Mouse (Mus musculus) kidney, adult 11 months (tissue): ENCODE measurements at regions not wholly inside any gene's neighbourhood (a gene's known extent, or its start where the extent isn't known, plus 50 kb on each side); places are given as distances from the start of the nearest gene placed in this dataset.
A peak's percentile ranks its signal among the peaks of the same experiment; 100 is the strongest.

Source experiments
- DNase-seq: peaks from one replicate; pipeline ENCODE4 v3.0.0; 2022

DNA sequence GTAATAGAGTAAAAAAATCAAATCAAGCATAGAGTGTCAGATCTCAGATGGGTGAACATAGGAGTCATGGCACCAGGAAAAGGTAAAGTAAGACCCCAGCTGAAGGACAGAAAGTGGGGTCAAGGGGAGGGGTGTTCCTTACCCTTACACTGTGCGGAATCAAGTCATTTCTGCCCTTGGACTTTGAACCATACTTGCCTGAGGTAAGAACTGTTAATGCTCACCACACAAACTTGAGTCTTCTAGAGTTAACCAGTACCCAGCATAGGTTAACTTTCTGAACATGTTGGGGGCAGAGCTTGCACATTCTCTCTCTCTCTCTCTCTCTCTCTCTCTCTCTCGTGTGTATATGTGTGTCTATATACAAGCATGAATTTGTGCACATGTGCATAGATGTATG lies 83.7 kb upstream of the Dapk1 start:
- no peak for DNase-seq

DNA sequence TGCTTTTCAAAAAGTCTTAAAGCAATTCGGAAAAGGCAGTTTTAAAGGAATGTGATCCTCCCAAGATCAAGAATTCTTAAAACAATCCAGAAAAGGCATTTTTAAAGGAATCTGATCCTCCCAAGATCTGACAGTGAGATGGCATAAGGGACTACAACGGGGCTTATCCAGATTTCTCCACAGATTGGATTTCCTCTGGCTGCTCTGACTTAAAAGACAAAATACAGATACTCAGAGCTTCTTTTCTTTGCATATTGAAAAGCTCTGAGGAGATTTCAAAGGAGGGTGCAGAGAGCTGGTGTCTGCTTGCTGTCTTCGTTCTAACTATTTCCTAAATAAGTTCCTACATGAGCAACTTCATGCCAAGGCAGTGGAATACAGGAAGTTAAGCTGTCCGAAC lies 82.0 kb upstream of the Dapk1 start:
- DNase-seq = no peak

DNA sequence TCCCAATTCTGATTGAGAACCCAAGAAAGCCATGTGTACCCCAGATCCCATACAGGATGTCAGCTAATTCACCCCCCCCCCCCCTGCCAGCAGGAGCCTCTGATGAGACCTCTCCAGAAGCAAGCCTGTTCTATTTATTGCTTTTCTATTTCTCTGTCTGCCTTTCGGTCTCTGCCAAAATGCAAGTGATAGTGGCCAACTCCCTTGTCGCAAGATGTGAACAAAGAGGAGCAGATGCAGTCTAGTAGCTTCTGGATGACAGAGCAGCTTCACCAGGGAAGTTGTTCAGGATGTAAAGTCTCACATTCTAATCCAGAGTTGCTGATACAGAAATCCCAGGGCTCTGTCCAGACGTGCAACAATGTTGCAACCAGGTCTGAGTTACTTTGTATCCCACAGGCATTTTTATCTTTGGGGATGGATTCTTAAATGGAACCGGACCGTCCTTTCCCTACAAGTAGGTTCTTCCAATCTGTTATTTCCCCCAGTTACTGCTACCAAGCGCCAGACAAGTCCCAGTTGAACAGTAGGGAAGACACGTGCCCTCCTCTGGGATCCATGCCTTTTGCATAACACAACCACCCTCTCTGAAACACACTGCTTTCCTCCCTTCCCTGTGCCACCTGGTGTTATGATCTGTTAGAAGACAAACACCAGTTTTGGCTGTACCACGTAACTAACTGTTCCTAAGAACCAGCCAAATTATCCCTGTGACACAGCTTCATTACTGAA lies 78.9 kb upstream of the Dapk1 start:
- DNase-seq = no peak

DNA sequence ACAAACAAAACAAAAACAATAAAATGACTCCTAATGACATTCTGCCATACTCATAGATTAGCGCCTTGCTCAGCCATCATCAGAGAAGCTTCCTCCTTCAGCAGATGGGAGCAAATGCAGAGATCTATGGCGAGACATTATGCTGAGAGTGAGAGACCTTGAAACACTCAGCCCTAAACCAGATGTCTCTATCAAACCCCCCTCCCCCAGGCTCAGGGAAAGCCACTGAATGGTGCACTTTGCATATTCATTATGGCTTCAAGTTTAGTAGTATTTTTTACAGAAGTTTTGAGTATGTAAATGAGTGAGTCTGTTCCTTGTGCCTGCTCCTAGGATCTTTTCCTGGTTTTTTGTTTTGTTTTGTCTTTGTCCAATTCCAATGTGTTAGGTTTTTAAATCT lies 73.9 kb upstream of the Dapk1 start:
- DNase-seq = no peak

DNA sequence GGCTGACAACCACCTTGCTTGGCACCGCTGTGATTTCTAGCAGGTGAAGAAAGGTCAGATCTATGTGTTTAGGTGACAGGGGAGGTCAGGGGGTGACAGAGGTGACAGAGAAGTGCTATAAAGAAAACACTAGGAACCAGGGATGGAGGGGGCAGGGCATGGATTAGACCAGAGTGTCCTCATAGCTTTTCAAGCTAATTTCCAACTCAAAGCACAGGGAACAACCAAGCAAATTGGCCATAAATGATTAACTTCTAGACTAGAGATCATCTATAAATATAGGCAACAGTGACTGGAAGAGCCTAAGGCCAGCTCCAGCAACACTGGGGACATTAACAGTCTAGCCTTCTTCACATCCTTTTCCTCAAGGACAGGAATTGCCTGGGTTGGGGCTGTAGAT lies 72.9 kb upstream of the Dapk1 start:
- DNase-seq = peak; percentile 69

DNA sequence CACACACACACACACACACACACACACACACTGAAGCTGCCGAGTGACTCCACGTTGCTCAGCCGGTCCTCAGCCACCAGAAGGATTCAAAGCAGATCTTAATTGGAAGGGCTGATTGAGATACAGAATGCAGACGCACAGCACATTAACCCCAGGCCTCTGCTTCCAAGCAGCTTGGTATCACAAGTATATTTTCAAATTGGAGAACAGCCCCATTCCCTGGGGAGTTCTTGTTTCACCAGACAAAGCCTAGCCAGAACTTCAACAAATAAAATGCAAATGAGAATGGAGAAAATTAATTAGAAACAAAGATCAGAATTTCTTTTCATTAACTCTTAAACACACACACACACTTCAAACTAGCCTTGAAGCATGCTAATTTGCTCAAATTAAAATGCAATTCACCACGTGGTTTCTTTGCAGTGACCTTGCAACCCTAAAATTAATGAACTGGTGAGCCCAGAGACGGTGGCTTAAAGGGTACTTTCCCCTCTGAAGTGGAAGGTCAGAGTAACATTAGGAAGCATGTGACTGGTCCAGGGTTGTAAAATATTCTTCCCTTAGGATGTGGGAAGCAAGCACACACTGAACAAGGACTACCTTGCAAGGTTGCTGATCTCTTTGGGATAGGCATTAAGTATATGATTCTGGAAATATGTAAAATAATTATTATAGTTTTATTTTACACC lies 72.2 kb upstream of the Dapk1 start:
- DNase-seq = peak; percentile 79

DNA sequence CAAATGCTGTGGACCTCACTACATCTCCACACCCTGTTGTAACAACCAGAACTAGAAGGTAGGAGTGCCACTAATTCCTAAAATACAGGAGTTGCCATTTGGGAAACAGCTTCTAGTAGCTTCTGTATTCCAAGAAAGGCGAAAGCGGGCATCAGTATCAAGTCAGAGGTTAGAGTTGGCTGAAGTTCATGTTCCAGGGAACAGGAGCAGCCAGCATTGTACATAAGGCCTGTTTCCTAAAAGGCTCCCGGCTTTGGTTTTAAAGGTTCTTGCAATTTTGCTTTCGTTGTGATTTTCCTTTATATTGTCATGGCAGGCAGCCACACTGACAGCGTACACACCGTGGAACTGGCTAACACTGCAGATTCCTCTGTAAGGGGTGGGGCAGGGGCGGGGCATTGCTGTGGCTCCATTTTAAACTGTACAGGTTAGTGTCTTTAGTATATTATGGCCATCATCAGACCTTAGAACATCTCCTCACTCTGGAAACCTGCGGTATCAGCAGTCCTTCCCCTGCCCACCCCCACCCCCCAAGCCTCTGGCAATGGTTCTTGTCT lies 67.8 kb upstream of the Dapk1 start:
- no peak for DNase-seq

DNA sequence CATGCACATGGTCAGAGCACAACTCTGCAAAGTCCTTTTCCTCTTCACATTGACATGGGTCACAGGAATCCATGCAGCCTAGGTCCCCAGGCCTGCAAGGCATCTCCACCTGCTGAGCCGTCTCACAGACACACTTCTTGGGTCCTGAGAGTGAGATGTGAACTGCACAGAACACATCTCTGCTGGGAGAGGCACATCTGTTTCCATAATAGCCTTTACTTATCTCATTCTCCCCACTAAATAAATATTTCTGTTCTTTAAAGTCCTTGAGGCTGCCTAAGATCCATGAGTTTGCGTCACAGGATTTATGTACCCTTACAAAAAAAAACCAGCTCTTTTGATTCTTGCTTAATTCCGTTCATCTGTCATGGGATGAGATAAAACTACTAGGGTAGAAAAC lies 67.2 kb upstream of the Dapk1 start:
- no peak for DNase-seq

DNA sequence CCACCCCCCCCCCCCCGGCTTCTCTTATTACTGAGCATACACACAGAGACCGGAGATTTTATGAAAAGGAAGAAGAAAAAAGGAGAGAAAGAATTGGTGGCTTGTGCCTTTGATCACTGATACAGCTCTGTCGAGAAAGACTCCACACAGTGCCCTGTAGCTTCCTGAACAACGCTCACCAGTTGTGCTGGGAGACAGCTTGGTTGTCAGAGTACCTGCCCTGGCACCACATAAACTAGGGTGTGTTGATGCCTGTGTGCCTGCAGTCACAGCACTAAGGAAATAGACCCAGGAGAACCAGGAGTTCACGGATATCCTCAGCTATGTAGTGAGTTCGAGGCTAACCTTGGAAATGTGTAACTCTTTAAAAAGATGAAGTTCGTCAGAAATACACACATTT lies 66.7 kb upstream of the Dapk1 start:
- no peak for DNase-seq

DNA sequence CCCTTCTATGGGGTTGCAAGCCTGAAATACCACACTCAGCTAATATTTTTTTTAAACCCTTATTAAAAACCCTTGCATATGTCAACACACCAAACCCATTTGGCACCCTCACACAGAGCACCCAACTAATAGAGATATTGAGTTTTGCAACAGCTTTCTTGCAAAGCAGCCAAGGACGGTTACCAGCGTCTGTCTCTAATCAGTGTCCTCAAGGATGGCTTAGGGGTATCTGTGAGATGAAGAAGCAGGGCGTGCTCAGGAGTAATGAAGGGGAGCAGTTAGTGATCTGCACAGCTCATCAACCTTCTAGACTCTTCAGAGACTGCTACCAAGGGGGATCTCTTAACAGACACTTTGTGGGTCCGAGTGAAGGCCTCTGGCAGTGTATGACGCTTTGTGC lies 65.0 kb upstream of the Dapk1 start:
- no peak for DNase-seq

DNA sequence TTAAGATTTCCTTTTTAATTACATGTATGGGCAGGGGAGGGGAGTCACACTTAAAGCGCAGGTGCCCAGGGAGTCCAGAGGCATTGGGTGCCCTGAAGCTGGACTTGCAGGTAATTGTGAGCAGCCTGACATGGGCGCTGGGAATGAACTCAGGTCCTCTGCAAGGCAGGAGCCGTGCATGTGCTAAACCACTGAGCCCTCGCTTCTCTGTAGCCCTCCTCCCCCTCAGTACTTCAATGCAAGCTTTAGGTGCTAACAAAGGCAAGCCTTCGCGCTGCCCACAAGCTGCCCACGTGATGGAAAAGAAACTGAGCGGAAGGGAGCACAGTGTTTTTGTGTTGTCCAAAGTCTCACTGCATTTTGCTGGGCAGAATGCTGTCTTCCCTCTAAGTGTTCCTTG lies 63.6 kb upstream of the Dapk1 start:
- DNase-seq = no peak

DNA sequence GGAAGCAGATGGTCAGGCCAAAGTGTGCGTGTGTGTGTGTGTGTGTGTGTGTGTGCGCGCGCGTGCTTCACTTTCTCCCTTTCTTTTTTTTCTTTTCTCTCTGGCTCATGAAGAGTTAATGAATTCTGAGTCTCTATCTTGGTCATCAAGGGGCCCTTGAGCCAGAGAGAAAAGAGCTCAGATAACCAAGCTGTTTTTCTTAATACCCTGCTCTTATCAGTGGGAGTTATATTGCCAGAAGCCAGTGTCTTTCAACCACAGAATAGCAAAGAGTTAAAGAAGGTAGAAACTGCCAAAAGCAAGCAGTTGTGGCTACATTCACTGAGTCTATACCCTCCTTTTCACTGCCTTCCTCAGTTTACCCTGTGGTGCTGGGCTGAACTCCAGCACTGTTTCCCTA lies 60.6 kb upstream of the Dapk1 start:
- no peak for DNase-seq

DNA sequence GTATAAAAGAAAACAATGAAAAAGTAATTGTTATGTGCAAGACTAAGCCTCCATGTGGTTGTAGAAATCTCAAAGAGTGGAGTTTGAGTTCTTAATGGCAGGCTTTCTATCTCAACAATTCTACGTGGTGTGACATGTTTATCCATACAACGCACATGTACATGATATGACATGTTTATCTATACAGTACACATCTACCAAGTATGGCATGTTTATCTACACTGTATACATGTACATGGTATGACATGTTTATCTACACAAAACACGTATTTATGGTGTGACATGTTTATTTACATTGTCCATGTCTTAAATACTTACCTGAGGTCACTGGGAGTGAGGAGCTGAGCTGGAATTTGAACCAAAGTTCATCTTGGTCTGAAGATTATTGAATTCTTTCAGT lies 57.4 kb upstream of the Dapk1 start:
- no peak for DNase-seq

DNA sequence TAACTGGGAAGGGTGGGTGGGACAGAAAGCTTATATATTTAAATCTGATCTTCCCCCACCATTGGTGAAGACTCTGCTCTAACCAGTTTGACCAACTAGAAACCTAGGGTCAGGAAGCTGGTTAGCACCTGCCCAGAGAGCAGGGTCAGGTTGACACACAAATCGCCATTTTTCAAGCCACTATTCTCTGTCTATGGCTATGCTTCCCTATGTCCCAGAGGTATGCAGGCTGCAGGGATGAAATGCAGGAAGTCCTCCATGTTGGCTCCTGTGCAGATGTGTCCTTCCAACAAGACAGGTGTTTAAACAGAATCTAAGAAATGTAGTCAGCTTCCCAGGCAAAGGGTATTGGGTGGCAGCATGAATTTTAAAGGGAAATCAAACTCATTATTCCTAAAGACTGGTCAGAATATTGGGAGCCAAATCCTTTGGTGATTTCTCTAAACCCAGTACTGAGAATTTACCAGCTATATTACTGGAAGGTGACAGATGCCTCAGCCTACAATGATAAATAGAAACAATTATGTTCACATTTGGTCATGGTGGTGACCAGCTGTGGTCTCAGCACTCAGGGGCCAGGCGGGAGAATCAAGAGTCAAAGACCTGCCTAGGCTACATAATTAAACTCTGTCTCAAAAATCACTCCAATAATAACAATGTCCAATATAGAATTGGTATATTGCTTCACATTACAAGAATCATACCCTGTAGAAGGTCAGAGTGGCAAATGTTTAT lies 55.6 kb upstream of the Dapk1 start:
- DNase-seq = no peak
